Mouse (Mus musculus) spleen, adult 2 months (tissue): ENCODE measurements at regions not wholly inside any gene's neighbourhood (a gene's known extent, or its start where the extent isn't known, plus 50 kb on each side); places are given as distances from the start of the nearest gene placed in this dataset.

Source experiments
- CTCF ChIP-seq: fragments of 200-500 bp; IDR thresholded peaks from 2 replicates; pipeline ENCODE4 v1.5.1; 2011; ENCODE audit warnings: mild to moderate bottlenecking, inconsistent platforms; ENCODE audit not compliant: insufficient read depth, insufficient read length, insufficient replicate concordance; ENCODE audit errors: extremely low read depth
- POLR2A ChIP-seq: fragments of 200-500 bp; IDR thresholded peaks from 2 replicates; pipeline ENCODE4 v1.6.1; 2011; ENCODE audit warnings: low read depth, low read length, inconsistent platforms

GRCm38 (mm10) chr14:105495161-105495560 is 236.8 kb downstream of the Ndfip2 start:
- TF ChIP-seq POLR2A, result no peak
- no peak for TF ChIP-seq CTCF
